23 mouse cellular contexts compared by ENCODE assay signal in the genomic region with DNA sequence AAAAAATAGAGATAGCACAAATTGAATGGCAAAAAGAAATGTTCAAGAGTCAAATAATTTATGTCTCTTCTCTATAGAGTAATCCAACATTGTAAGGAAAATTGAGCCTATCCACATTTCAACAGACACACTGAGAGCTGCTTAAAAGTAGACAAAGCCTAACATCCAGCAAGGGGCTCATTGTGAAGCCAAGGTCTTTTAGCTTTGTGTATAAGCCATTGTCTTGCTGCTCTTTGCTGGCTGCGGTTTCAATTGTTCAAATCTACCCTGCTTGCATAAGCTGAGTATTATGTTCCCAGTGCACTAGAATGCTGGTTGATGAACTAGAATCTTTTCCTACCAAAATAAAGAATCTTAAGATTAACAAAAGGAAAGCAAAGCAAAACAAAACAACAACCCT. TPM values are rescaled to one million over a fixed set of nuclear protein-coding genes. Genes with fewer than 3 reads are reported as not detected.
DNase-seq lines count a peak whose midpoint lies in the region; ATAC-seq lines count a peak whose summit lies in the region.
"Had no signal": no experiment of that assay in that cellular context is flagged by ENCODE, and none has a peak within 500 bp of the region (broad histone marks: within the 10 kb centered on the region; RNA-seq: fewer than 3 reads in every experiment).

No protein-coding gene starts in this region.

- no peak overlapping the region for H3K9ac ChIP-seq in forebrain, embryonic 12.5 days
- H3K9ac ChIP-seq: embryonic facial prominence, embryonic 12.5 days; embryonic facial prominence, embryonic 15.5 days had no signal

- H3K27ac ChIP-seq in forebrain, embryonic 10.5 days: 0 out of 2 replicates have a peak overlapping the region, but pooled peaks have one; percentile 31
- no peak overlapping the region for H3K27ac ChIP-seq in forebrain, embryonic 12.5 days
- H3K27ac ChIP-seq: embryonic facial prominence, embryonic 12.5 days; embryonic facial prominence, embryonic 15.5 days had no signal

- no peaks in the 10 kb centered on the region for H3K27me3 ChIP-seq in forebrain, embryonic 10.5 days (ENCODE audit: poor library complexity, severe bottlenecking)
- no peaks in the 10 kb centered on the region for H3K27me3 ChIP-seq in forebrain, embryonic 12.5 days
- H3K27me3 ChIP-seq: embryonic facial prominence, embryonic 12.5 days; embryonic facial prominence, embryonic 15.5 days had no signal

- 29% methylated on average over 1 of the region's 1 CpGs for WGBS in forebrain, embryonic 10.5 days
- 25% methylated on average over 1 of the region's 1 CpGs for WGBS in forebrain, embryonic 12.5 days

- peak; percentile 32 for DNase-seq in embryo, embryonic 10 days (ENCODE audit: low spot score)
- DNase-seq in embryo, embryonic 11 days: no peak
- no peak for DNase-seq in forebrain, embryonic 10.5 days (ENCODE audit: extremely low spot score, low spot score)
- DNase-seq in ES-CJ7 (ENCODE audit: low read depth, low spot score): peak; percentile 8
- peak; percentile 47 for DNase-seq in R1 (ENCODE audit: low read depth, low spot score)
- DNase-seq in natural killer cell, adult 2 months (ENCODE audit: low spot score in 2 of 2): no peak
- DNase-seq in MN1 (ENCODE audit: low spot score): no peak
- DNase-seq: adrenal gland, postnatal 25 days; B cell, adult 2 months; cerebellum, adult 11 months; cerebellum, adult 18-20 months; cerebellum, adult 8-10 months; cerebellum, adult 9-11 months; cerebellum, postnatal 14 days; cerebellum, postnatal 36 days had no signal

- H3K4me1 ChIP-seq in forebrain, embryonic 10.5 days: peaks cover 28% of the 10 kb centered on the region
- H3K4me1 ChIP-seq in forebrain, embryonic 12.5 days: peaks cover 2% of the 10 kb centered on the region; the same call in 1 of the 2 replicates
- H3K4me1 ChIP-seq: embryonic facial prominence, embryonic 12.5 days; embryonic facial prominence, embryonic 15.5 days had no signal

- H3K4me2 ChIP-seq in forebrain, embryonic 12.5 days: no peak overlapping the region
- H3K4me2 ChIP-seq: embryonic facial prominence, embryonic 12.5 days; embryonic facial prominence, embryonic 15.5 days had no signal

- H3K36me3 ChIP-seq in forebrain, embryonic 10.5 days (replicated peaks): no peaks in the 10 kb centered on the region
- H3K36me3 ChIP-seq in forebrain, embryonic 12.5 days (replicated peaks): no peaks in the 10 kb centered on the region
- H3K36me3 ChIP-seq: embryonic facial prominence, embryonic 12.5 days; embryonic facial prominence, embryonic 15.5 days; G1E had no signal

- ATAC-seq in forebrain, embryonic 12.5 days (ENCODE audit: low FRiP score): no peak
- ATAC-seq: CD4-positive, CD25-positive, alpha-beta regulatory T cell, adult 4 months; forebrain, embryonic 14.5 days; forebrain, embryonic 16.5 days had no signal

- no peak overlapping the region for H3K4me3 ChIP-seq in forebrain, embryonic 10.5 days
- H3K4me3 ChIP-seq in forebrain, embryonic 12.5 days (replicated peaks): no peak overlapping the region
- H3K4me3 ChIP-seq: embryonic facial prominence, embryonic 12.5 days; embryonic facial prominence, embryonic 15.5 days; erythroblast, embryonic 14.5 days had no signal

- H3K9me3 ChIP-seq in forebrain, embryonic 10.5 days: no peaks in the 10 kb centered on the region
- no peaks in the 10 kb centered on the region for H3K9me3 ChIP-seq in forebrain, embryonic 12.5 days
- H3K9me3 ChIP-seq: embryonic facial prominence, embryonic 12.5 days; embryonic facial prominence, embryonic 15.5 days; G1E had no signal

RNA-seq across cellular contexts. Expression of a gene that starts 33.7 kb away (rescaled TPM):
- polyA plus RNA-seq in forebrain, embryonic 10.5 days (2016; fragmentation: Nextera tagmentation; extraction: Ambion mirVana): 147 and 152 TPM in 2 replicates
- 123 and 130 TPM in 2 replicates for polyA plus RNA-seq in forebrain, embryonic 12.5 days (2016; fragmentation: Nextera tagmentation; extraction: Ambion mirVana)
- polyA plus RNA-seq: CD4-positive, CD25-positive, alpha-beta regulatory T cell, adult 4 months; erythroblast, embryonic 14.5 days; G1E had no signal

Comparison
In these comparisons a context has a peak if more than half of its experiments do, and no peak if none do; other contexts are left out.
1. DNase-seq: peak in embryo, embryonic 10 days (single experiment), ES-CJ7 (single experiment) and R1 (single experiment); none in embryo, embryonic 11 days (single experiment), forebrain, embryonic 10.5 days (single experiment), natural killer cell, adult 2 months (0 of 2) and MN1 (single experiment).